Mouse (Mus musculus) limb, embryonic 14.5 days (tissue): Measurements from ENCODE around the gene Rnf128. TPM values are rescaled to one million over a fixed set of nuclear protein-coding genes. Genes with fewer than 3 reads are reported as not detected.

Experiments used
- ATAC-seq: fragments of 200-750 bp; cut with Nextera tagmentation; 2 replicates; pipeline ENCODE4 v1.8.0; 2017; ENCODE audit warnings: low read depth, moderate number of reproducible peaks, moderate TSS enrichment; ENCODE audit not compliant: low FRiP score
- DNase-seq: peaks from one replicate; pipeline ENCODE4 v3.0.0-alpha.2; 2015; ENCODE audit warnings: low spot score
- H3K27ac ChIP-seq: fragments of 300-500 bp; sonication (generic); replicated peaks from 2 replicates; pipeline ENCODE4 v1.5.1; 2014; ENCODE audit warnings: low read depth, mild to moderate bottlenecking, low read length, moderate library complexity, mixed read lengths
- H3K27me3 ChIP-seq: fragments of 300-500 bp; sonication (generic); 2 replicates; pipeline ENCODE4 v1.6.1; 2014; ENCODE audit warnings: low read length, mixed read lengths; ENCODE audit not compliant: control insufficient read depth, insufficient read depth
- H3K36me3 ChIP-seq: fragments of 300-500 bp; sonication (generic); 2 replicates; pipeline ENCODE4 v1.6.1; 2014; ENCODE audit warnings: mild to moderate bottlenecking, low read length, moderate library complexity, mixed read lengths; ENCODE audit not compliant: control insufficient read depth, insufficient read depth
- H3K4me1 ChIP-seq: fragments of 300-500 bp; sonication (generic); 2 replicates; pipeline ENCODE4 v1.6.1; 2014; ENCODE audit warnings: antibody characterized with exemption, low read length, mixed read lengths; ENCODE audit not compliant: control insufficient read depth, insufficient read depth
- H3K4me2 ChIP-seq: fragments of 300-500 bp; sonication (generic); replicated peaks from 2 replicates; pipeline ENCODE4 v1.6.1; 2014; ENCODE audit warnings: low read depth, mild to moderate bottlenecking, low read length, moderate library complexity; ENCODE audit not compliant: severe bottlenecking
- H3K4me3 ChIP-seq: fragments of 300-500 bp; sonication (generic); replicated peaks from 2 replicates; pipeline ENCODE4 v1.5.1; 2014; ENCODE audit warnings: low read length
- H3K9ac ChIP-seq: fragments of 300-500 bp; sonication (generic); 2 replicates; pipeline ENCODE4 v1.6.1; 2014; ENCODE audit warnings: mild to moderate bottlenecking, low read depth, low read length, moderate library complexity; ENCODE audit not compliant: severe bottlenecking
- H3K9me3 ChIP-seq: fragments of 300-500 bp; sonication (generic); 2 replicates; pipeline ENCODE4 v1.6.1; 2016; ENCODE audit warnings: low read length; ENCODE audit not compliant: control insufficient read depth
- POLR2A ChIP-seq: fragments of 200-500 bp; IDR thresholded peaks from 2 replicates; pipeline ENCODE4 v1.8.0; 2012; ENCODE audit warnings: inconsistent platforms, mild to moderate bottlenecking, moderate library complexity, borderline replicate concordance; ENCODE audit not compliant: insufficient read depth, insufficient read length; ENCODE audit errors: extremely low read depth
- WGBS: fragments of 180-500 bp; shearing (Covaris S2); extraction: QIAGEN DNeasy Blood & Tissue Kit; methylation state at CpG from one replicate; pipeline ENCODE4 v1.1.7; 2014; 5-methylcytosine and 5-hydroxymethylcytosine counted together
- polyA plus RNA-seq, 2 experiments: library from polyadenylated mRNA; depleted of rRNA in 1 of 2; stranded (reverse) in 1 of 2; unstranded in 1 of 2; fragments of >200 nt; fragmentation: Nextera tagmentation in 1 of 2; extraction: Ambion mirVana in 1 of 2; gene quantifications; 2 replicates each; pipeline versions ENCODE4 v1.2.1 to v1.2.3; 2012 to 2014

Gene Rnf128
- polyA plus RNA-seq, 2 experiments = 3.3 to 11.2 TPM

GRCm38 (mm10) chrX:139550456-139550855 lies 12.7 kb upstream of the Rnf128 start:
- Histone ChIP-seq H3K9me3 (no peaks in the 10 kb centered on the region), H3K36me3 (no peaks in the 10 kb centered on the region), H3K4me3 (no peak overlapping the region), H3K27me3 (no peaks in the 10 kb centered on the region), H3K4me2 (no peak overlapping the region), H3K4me1 (no peaks in the 10 kb centered on the region), H3K27ac (no peak overlapping the region), H3K9ac (no peak overlapping the region)
- WGBS = 80% methylated on average over 5 of the region's 5 CpGs
- no peak for TF ChIP-seq POLR2A
- ATAC-seq = no peak
- DNase-seq = no peak

GRCm38 (mm10) chrX:139552090-139552489 lies 11.0 kb upstream of the Rnf128 start:
- H3K4me1 ChIP-seq = no peaks in the 10 kb centered on the region
- H3K4me2 ChIP-seq = no peak overlapping the region
- H3K36me3 ChIP-seq = no peaks in the 10 kb centered on the region
- no peak overlapping the region for H3K9ac ChIP-seq
- H3K27me3 ChIP-seq = no peaks in the 10 kb centered on the region
- ATAC-seq = no peak
- DNase-seq = no peak
- no peak overlapping the region for H3K4me3 ChIP-seq
- H3K9me3 ChIP-seq = no peaks in the 10 kb centered on the region
- H3K27ac ChIP-seq = no peak overlapping the region
- 81% methylated on average over 2 of the region's 2 CpGs for WGBS
- TF ChIP-seq POLR2A = no peak

GRCm38 (mm10) chrX:139562255-139562924 lies 726 bp upstream of the Rnf128 start:
- no peak overlapping the region for H3K27ac ChIP-seq
- H3K36me3 ChIP-seq = no peaks in the 10 kb centered on the region
- WGBS = 63% methylated on average over 5 of the region's 5 CpGs
- H3K4me1 ChIP-seq = no peaks in the 10 kb centered on the region
- ATAC-seq = no peak
- no peak for TF ChIP-seq POLR2A
- H3K27me3 ChIP-seq = no peaks in the 10 kb centered on the region
- H3K9me3 ChIP-seq = no peaks in the 10 kb centered on the region
- H3K4me3 ChIP-seq = no peak overlapping the region
- DNase-seq = no peak
- H3K9ac ChIP-seq = no peak overlapping the region
- H3K4me2 ChIP-seq = no peak overlapping the region

- ATAC-seq = no peak
- no peaks in the 10 kb centered on the region for H3K4me1 ChIP-seq
- H3K36me3 ChIP-seq = no peaks in the 10 kb centered on the region
- H3K4me2 ChIP-seq = no peak overlapping the region
- H3K27me3 ChIP-seq = no peaks in the 10 kb centered on the region
- TF ChIP-seq POLR2A = no peak
- no peaks in the 10 kb centered on the region for H3K9me3 ChIP-seq
- 97% methylated on average over 3 of the region's 3 CpGs for WGBS
- no peak for DNase-seq
- no peak overlapping the region for H3K4me3 ChIP-seq
- H3K9ac ChIP-seq = no peak overlapping the region
- H3K27ac ChIP-seq = no peak overlapping the region
Measured at GRCm38 (mm10) chrX:139570054-139570453, 6.9 kb downstream of the Rnf128 start.

GRCm38 (mm10) chrX:139578649-139579278 lies 15.6 kb downstream of the Rnf128 start:
- TF ChIP-seq POLR2A = no peak
- Histone ChIP-seq H3K4me1 (no peaks in the 10 kb centered on the region), H3K9me3 (no peaks in the 10 kb centered on the region), H3K27ac (no peak overlapping the region), H3K4me3 (no peak overlapping the region), H3K9ac (no peak overlapping the region), H3K27me3 (no peaks in the 10 kb centered on the region), H3K4me2 (no peak overlapping the region), H3K36me3 (no peaks in the 10 kb centered on the region)
- 75% methylated on average over 6 of the region's 6 CpGs for WGBS
- DNase-seq (no peak), ATAC-seq (no peak)
